Mouse (Mus musculus) liver, adult 2 months (tissue): ENCODE measurements around the gene Gm21885.

Experiments used
- CTCF ChIP-seq: fragments of 200-500 bp; IDR thresholded peaks from 2 replicates; pipeline ENCODE4 v1.5.1; 2011; ENCODE audit warnings: low read depth, low read length, control low read depth
- POLR2A ChIP-seq: fragments of 200-500 bp; IDR thresholded peaks from 2 replicates; pipeline ENCODE4 v1.6.1; 2011; ENCODE audit warnings: low read length, control low read depth; ENCODE audit not compliant: insufficient read depth; ENCODE audit errors: extremely low read depth

DNA sequence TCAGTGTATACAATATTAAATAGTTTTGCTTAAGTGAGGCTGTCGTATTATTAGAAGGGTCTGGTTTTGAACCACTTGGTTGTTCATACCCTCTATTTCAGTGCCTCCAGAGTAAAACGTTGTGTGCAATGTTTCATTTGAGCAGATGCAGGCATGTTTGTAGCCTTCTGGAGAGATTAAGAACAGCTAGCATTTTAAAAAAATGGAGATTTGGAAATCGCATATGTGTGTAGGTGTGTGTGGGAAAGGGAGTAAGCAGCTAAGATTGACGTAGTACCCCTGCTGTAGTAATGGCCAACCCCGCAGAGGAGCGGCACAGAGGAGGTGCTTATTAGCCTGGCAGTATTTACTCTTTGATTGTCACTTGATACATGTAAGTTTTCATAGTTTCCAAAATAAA is 51.1 kb downstream of the Gm21885 start:
- TF ChIP-seq CTCF (no peak), POLR2A (no peak)
